Mouse (Mus musculus) thymus, postnatal 25 days (tissue): Measurements from ENCODE around the gene Dscaml1.

Source experiments
- DNase-seq: peaks from one replicate; pipeline ENCODE4 v3.0.0; 2022

Dscaml1 gene

GRCm38 (mm10) chr9:45574021-45574420 is 147.6 kb downstream of the Dscaml1 start:
- no peak for DNase-seq

GRCm38 (mm10) chr9:45580069-45580795 is 153.8 kb downstream of the Dscaml1 start:
- no peak for DNase-seq

- DNase-seq = no peak
Observed at GRCm38 (mm10) chr9:45586475-45586874, 160.0 kb downstream of the Dscaml1 start.

GRCm38 (mm10) chr9:45587704-45588103 is 161.3 kb downstream of the Dscaml1 start:
- DNase-seq = no peak

DNA sequence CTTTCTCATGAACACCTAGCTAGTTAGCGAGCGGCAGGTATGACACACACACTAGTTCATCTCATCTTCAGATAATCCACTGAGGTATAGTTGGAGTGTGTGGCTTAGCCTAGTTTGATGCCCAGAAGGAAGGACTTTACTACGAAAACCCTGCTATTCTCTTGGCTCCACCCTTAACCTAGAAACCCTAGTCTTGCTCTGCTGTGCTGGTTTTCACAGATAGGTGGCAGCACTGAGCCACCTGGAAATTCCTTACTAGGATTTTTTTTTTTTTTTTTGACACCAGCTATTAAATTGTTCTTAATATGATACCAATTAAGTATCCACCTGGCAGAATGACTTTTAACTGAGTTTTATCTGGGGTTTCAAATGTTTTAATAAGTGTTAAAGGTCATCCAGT is 163.4 kb downstream of the Dscaml1 start:
- DNase-seq = peak; percentile 39

GRCm38 (mm10) chr9:45591061-45591460 is 164.6 kb downstream of the Dscaml1 start:
- DNase-seq = no peak

DNA sequence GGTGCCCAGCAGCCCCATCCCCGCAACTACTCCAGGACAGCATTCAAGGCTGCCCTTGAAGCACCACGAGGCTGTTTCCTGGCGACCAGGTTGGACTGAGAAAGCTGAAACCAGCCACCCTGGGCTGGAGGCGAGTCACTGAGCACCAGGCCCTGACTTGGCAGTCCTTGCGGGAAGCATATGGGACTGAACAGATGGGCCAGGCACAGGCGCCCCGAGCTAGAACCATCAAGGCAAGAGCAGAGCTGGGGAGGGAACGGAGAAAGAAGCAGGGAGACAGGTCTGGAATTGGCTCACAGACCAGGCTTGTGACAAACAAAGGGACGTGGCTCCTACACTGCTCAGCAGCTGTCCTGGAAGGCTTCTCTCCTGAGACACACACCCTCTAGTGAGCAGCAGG is 165.9 kb downstream of the Dscaml1 start:
- DNase-seq = no peak

DNA sequence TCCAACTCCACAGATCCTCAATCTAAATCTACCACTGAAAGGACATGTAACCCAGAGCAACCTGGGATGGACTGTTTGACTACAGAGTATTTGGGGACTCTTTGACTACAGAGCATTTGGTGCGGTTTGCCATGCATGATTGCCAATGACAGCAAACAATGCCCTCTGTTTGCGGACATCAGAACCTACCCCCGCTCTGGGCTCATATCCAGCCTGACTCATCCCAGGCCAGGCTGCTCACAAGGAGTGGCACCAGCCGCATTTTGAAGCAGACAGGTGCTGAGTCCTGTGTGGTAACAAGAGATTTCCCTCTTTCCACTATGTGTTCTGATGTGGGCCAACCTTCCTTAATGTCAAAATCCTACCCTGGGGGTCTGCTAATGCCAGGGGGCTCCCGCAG is 171.7 kb downstream of the Dscaml1 start:
- no peak for DNase-seq

DNA sequence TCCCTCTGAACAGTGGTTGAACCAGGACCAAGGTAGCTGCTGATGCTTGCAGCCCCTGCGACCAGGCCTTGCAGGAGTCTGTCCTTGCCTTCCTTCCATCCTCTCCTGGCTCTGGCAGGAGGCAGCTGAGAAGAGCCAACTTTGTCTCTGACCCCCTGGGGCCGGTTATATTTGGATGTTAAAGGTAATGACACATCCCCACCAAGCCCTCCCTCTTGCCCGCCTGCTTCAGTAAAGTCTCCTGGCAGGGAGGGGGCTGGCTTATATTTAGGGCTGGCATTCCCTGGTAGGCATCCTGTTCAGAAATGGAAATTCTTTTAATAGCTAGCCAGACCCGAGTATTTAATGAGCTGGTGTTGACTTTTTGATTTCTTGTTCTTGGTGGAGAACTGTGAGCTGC is 172.9 kb downstream of the Dscaml1 start:
- DNase-seq = no peak

DNA sequence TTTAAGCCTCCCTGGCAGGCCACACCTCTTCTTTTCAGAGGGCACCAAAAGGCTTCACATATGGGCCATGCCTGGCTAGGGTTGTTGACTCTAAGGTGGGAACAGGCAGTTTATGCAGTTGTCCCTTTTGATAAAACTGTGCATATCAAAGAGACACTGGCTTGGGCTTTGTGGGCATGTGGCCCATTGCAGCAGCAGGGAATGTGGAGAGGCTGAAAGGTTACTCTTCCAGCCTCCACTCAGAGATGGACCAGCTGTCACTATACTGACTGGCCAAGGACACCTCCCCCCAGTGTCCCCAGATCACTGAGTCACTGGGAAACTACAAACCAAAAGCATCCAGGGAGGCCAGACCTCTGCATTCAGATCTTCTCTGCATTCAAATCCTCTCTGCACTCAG is 180.9 kb downstream of the Dscaml1 start:
- DNase-seq = no peak

GRCm38 (mm10) chr9:45608097-45609031 is 181.9 kb downstream of the Dscaml1 start:
- DNase-seq = no peak

- no peak for DNase-seq
Observed at GRCm38 (mm10) chr9:45610336-45611060, 184.1 kb downstream of the Dscaml1 start.

- no peak for DNase-seq
Observed at GRCm38 (mm10) chr9:45614616-45615015, 188.2 kb downstream of the Dscaml1 start.

- DNase-seq = no peak
Observed at GRCm38 (mm10) chr9:45617889-45618288, 191.5 kb downstream of the Dscaml1 start.

- no peak for DNase-seq
Observed at GRCm38 (mm10) chr9:45618443-45618842, 192.0 kb downstream of the Dscaml1 start.

DNA sequence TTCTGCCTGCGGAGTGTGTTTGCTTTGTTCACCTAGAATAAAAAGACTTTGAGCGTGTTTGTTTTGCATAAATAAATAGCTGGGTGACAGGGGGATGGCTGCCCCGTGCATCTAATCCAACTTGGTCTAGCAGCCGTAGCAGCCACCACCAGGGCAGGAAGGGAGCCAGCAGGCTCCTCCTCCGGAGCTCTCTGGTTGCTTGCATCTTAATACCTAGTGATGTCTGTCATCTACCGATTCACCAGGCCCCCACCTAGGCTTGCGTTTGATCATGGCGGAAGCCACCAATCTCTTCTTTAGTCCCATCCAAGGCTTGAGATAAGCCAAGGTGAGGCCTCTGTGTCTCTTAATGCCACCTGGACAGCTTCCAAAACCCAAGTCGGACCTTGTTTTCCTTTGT is 193.6 kb downstream of the Dscaml1 start:
- DNase-seq = no peak

DNA sequence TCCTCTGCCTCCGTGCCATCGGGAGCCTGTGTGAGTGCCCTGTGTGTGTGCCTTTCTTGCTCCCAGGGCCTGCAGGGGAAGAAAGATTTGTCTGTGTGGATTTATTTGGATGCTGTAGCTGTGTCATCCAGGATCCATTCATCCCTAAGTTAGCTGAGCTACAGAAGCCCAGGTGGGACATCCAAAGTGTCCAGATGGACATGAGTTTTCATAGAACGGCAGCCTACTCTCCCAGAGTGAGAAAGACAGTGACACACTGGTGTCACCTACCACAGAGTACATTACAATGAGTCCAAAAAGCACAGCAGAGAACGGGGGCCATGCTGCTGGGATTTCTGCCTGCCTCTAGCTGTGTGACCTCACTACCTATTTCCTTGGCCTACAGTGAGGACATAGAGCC is 194.5 kb downstream of the Dscaml1 start:
- no peak for DNase-seq

DNA sequence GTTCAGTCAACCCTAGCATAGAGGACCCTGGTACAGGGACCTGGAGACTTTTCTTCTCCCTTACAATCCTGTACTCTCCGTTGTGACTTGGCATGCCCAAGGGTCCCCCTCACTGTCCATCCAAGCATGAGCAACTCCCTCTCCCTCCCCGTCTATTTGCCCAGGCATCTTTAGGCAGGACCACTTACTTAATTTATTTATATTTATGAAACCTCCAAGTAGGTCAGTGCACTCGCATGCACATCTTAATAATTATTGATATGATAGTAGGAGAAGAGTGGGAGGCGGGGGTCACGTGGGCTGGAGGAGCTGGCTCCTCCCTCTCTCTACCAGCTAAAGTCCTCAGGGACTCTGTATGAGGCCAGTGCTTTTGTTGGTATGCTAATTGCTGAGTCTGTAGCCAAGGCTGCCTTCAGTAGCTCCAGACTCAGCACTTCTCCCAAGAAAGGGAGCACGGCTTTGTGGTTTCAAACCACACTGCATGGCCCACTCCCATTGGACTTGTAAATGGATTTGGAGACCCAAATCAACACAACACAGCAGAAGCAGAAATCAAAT is 199.5 kb downstream of the Dscaml1 start:
- DNase-seq = no peak

DNA sequence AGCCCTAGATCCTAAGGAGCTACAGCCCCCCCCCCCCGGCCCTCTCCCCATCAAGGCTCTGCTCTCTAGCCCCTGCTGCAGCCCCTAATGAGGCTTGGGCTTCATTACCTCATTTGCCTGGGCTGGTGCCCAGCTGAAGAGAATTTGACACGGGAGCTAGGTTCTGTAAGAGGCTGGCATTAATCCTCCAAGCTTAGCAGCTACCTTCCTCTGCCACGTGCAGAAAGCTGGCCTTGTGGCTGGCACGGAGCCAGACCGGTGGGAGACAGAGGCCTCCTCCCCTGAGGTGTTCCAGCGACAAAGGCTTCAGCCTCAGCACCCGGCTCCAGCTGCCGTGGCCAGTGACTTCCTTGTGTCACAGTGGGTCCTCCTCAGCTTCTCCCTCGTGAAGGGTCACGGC is 206.1 kb downstream of the Dscaml1 start:
- no peak for DNase-seq

GRCm38 (mm10) chr9:45633036-45633435 is 206.6 kb downstream of the Dscaml1 start:
- DNase-seq = no peak

GRCm38 (mm10) chr9:45634978-45635377 is 208.6 kb downstream of the Dscaml1 start:
- no peak for DNase-seq

GRCm38 (mm10) chr9:45637346-45637745 is 210.9 kb downstream of the Dscaml1 start:
- no peak for DNase-seq
